Mouse (Mus musculus) limb, embryonic 14.5 days (tissue): ENCODE data around the gene Tmem198b. TPM values are rescaled to one million over a fixed set of nuclear protein-coding genes. Genes with fewer than 3 reads are reported as not detected.
A peak's percentile ranks its signal among the peaks of the same experiment; 100 is the strongest.

Experiments used
- ATAC-seq: fragments of 200-750 bp; cut with Nextera tagmentation; 2 replicates; pipeline ENCODE4 v1.8.0; 2017; ENCODE audit warnings: low read depth, moderate number of reproducible peaks, moderate TSS enrichment; ENCODE audit not compliant: low FRiP score
- DNase-seq: peaks from one replicate; pipeline ENCODE4 v3.0.0-alpha.2; 2015; ENCODE audit warnings: low spot score
- H3K27ac ChIP-seq: fragments of 300-500 bp; sonication (generic); replicated peaks from 2 replicates; pipeline ENCODE4 v1.5.1; 2014; ENCODE audit warnings: low read depth, mild to moderate bottlenecking, low read length, moderate library complexity, mixed read lengths
- H3K27me3 ChIP-seq: fragments of 300-500 bp; sonication (generic); 2 replicates; pipeline ENCODE4 v1.6.1; 2014; ENCODE audit warnings: low read length, mixed read lengths; ENCODE audit not compliant: control insufficient read depth, insufficient read depth
- H3K36me3 ChIP-seq: fragments of 300-500 bp; sonication (generic); 2 replicates; pipeline ENCODE4 v1.6.1; 2014; ENCODE audit warnings: mild to moderate bottlenecking, low read length, moderate library complexity, mixed read lengths; ENCODE audit not compliant: control insufficient read depth, insufficient read depth
- H3K4me1 ChIP-seq: fragments of 300-500 bp; sonication (generic); 2 replicates; pipeline ENCODE4 v1.6.1; 2014; ENCODE audit warnings: antibody characterized with exemption, low read length, mixed read lengths; ENCODE audit not compliant: control insufficient read depth, insufficient read depth
- H3K4me2 ChIP-seq: fragments of 300-500 bp; sonication (generic); replicated peaks from 2 replicates; pipeline ENCODE4 v1.6.1; 2014; ENCODE audit warnings: low read depth, mild to moderate bottlenecking, low read length, moderate library complexity; ENCODE audit not compliant: severe bottlenecking
- H3K4me3 ChIP-seq: fragments of 300-500 bp; sonication (generic); replicated peaks from 2 replicates; pipeline ENCODE4 v1.5.1; 2014; ENCODE audit warnings: low read length
- H3K9ac ChIP-seq: fragments of 300-500 bp; sonication (generic); 2 replicates; pipeline ENCODE4 v1.6.1; 2014; ENCODE audit warnings: mild to moderate bottlenecking, low read depth, low read length, moderate library complexity; ENCODE audit not compliant: severe bottlenecking
- H3K9me3 ChIP-seq: fragments of 300-500 bp; sonication (generic); 2 replicates; pipeline ENCODE4 v1.6.1; 2016; ENCODE audit warnings: low read length; ENCODE audit not compliant: control insufficient read depth
- POLR2A ChIP-seq: fragments of 200-500 bp; IDR thresholded peaks from 2 replicates; pipeline ENCODE4 v1.8.0; 2012; ENCODE audit warnings: inconsistent platforms, mild to moderate bottlenecking, moderate library complexity, borderline replicate concordance; ENCODE audit not compliant: insufficient read depth, insufficient read length; ENCODE audit errors: extremely low read depth
- WGBS: fragments of 180-500 bp; shearing (Covaris S2); extraction: QIAGEN DNeasy Blood & Tissue Kit; methylation state at CpG from one replicate; pipeline ENCODE4 v1.1.7; 2014; 5-methylcytosine and 5-hydroxymethylcytosine counted together
- polyA plus RNA-seq, 2 experiments: library from polyadenylated mRNA; depleted of rRNA in 1 of 2; stranded (reverse) in 1 of 2; unstranded in 1 of 2; fragments of >200 nt; fragmentation: Nextera tagmentation in 1 of 2; extraction: Ambion mirVana in 1 of 2; gene quantifications; 2 replicates each; pipeline versions ENCODE4 v1.2.1 to v1.2.3; 2012 to 2014

Tmem198b gene
- polyA plus RNA-seq, 2 experiments: 14.9 to 41.3 TPM

- no peak for DNase-seq
- Histone ChIP-seq H3K27ac (peak overlapping the region; percentile 71), H3K4me3 (peak overlapping the region; percentile 83), H3K27me3 (no peaks in the 10 kb centered on the region), H3K4me1 (peaks cover 10% of the 10 kb centered on the region), H3K4me2 (peak overlapping the region; percentile 77), H3K9me3 (no peaks in the 10 kb centered on the region), H3K9ac (peak overlapping the region; percentile 87), H3K36me3 (peaks cover 35% of the 10 kb centered on the region)
- no peak for TF ChIP-seq POLR2A
- 2% methylated on average over 13 of the region's 13 CpGs for WGBS
- no peak for ATAC-seq
Observed at GRCm38 (mm10) chr10:128822135-128822534, 18.0 kb upstream of the Tmem198b start.

GRCm38 (mm10) chr10:128821358-128822056 is 17.3 kb upstream of the Tmem198b start, which contains the start of gene Ormdl2:
Gene Ormdl2 (minus strand): TSS chr10:128821645.
- H3K4me2 ChIP-seq: peak within 1 kb of the TSS; percentile 77
- no peaks in the 10 kb centered on the region for H3K27me3 ChIP-seq
- H3K27ac ChIP-seq: peak within 1 kb of the TSS; percentile 71
- under 1% methylated on average over 46 of the region's 46 CpGs for WGBS
- ATAC-seq: peak; percentile 99
- peaks cover 38% of the 10 kb centered on the region for H3K36me3 ChIP-seq
- peak; percentile 99 for DNase-seq
- peak within 1 kb of the TSS; percentile 83 for H3K4me3 ChIP-seq
- peaks cover 10% of the 10 kb centered on the region for H3K4me1 ChIP-seq
- peak within 1 kb of the TSS; percentile 87 for H3K9ac ChIP-seq
- TF ChIP-seq POLR2A: 0 out of 2 replicates have a peak, but pooled peaks have one; percentile 43
- H3K9me3 ChIP-seq: no peaks in the 10 kb centered on the region

GRCm38 (mm10) chr10:128820217-128820616 is 16.0 kb upstream of the Tmem198b start:
- H3K36me3 ChIP-seq: peaks cover 49% of the 10 kb centered on the region
- WGBS: 90% methylated on average over 4 of the region's 4 CpGs
- no peak overlapping the region for H3K9ac ChIP-seq
- peaks cover 10% of the 10 kb centered on the region for H3K4me1 ChIP-seq
- H3K4me2 ChIP-seq: no peak overlapping the region
- H3K27me3 ChIP-seq: no peaks in the 10 kb centered on the region
- H3K9me3 ChIP-seq: no peaks in the 10 kb centered on the region
- no peak overlapping the region for H3K4me3 ChIP-seq
- DNase-seq (no peak), ATAC-seq (no peak)
- no peak overlapping the region for H3K27ac ChIP-seq
- TF ChIP-seq POLR2A: no peak

- Histone ChIP-seq H3K4me3 (no peak within 1 kb of the TSS), H3K27ac (no peak within 1 kb of the TSS), H3K9me3 (no peaks in the 10 kb centered on the region), H3K4me2 (no peak within 1 kb of the TSS), H3K9ac (no peak within 1 kb of the TSS), H3K36me3 (peaks cover 71% of the 10 kb centered on the region), H3K4me1 (peaks cover 4% of the 10 kb centered on the region; the same call in 1 of the 2 replicates), H3K27me3 (no peaks in the 10 kb centered on the region)
- no peak for ATAC-seq
- no peak for TF ChIP-seq POLR2A
- no peak for DNase-seq
- WGBS: 91% methylated on average over 13 of the region's 13 CpGs
Observed at GRCm38 (mm10) chr10:128817033-128817432, 12.9 kb upstream of the Tmem198b start, which contains the start of gene Sarnp. Gene Sarnp (plus strand): TSS chr10:128817333.

GRCm38 (mm10) chr10:128807018-128807417 is 2.8 kb upstream of the Tmem198b start:
- no peaks in the 10 kb centered on the region for H3K9me3 ChIP-seq
- WGBS: 92% methylated on average over 8 of the region's 8 CpGs
- peak overlapping the region; percentile 36; the same call in 1 of the 2 replicates for H3K9ac ChIP-seq
- peaks cover 42% of the 10 kb centered on the region for H3K4me1 ChIP-seq
- H3K4me2 ChIP-seq: peak overlapping the region; percentile 75
- no peak for ATAC-seq
- H3K36me3 ChIP-seq: peaks cover 34% of the 10 kb centered on the region
- no peak for TF ChIP-seq POLR2A
- peak overlapping the region; percentile 86 for H3K4me3 ChIP-seq
- no peaks in the 10 kb centered on the region for H3K27me3 ChIP-seq
- H3K27ac ChIP-seq: no peak overlapping the region
- no peak for DNase-seq
